Mouse (Mus musculus): ENCODE data around the gene Adarb1.

Adarb1 gene

GRCm38 (mm10) chr10:77435343-77435742 lies 17.3 kb upstream of the Adarb1 start:
- CTCF ChIA-PET = no interaction called here

- CTCF ChIA-PET = no interaction called here
Observed at GRCm38 (mm10) chr10:77434457-77435151, 16.5 kb upstream of the Adarb1 start.

DNA sequence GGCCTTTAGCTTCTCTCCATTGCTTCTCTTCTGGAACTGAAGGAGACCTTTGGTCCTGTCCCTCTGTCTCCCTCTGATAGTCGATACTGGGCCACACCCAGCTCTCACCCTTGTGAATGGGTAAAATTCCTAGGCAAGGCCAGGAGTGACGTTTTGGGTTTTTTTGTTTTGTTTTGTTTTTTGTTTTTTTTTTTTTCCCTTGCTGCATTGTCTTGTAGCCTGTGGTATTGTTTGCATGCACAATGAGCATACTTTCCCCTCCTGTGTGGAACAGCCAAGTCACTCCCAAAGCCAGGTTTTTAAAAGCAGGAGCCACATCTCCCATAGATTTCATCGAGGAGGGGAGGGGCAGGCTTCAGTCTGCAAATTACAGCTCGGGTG lies 16.0 kb upstream of the Adarb1 start:
- CTCF ChIA-PET = no interaction called here

GRCm38 (mm10) chr10:77430771-77431170 lies 12.7 kb upstream of the Adarb1 start:
- CTCF ChIA-PET = no interaction called here

DNA sequence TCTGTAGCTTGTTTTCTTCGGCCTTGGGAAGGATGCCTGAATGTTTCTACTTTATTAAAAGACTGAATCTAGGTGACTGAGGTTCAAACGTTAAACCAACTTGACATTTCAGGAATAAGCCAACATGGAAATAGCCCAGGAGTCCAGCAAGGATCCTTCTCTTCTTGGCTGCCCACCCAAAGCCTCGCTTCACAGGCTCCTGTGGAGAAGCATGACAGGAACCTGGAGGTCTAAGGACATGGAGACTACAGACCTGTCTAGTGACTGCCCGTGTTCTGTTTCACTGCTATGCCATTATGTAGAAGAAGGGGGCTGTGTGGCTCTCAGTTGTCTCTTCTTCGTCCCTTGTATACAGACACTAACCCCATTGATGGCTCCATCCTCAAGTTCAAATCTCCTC lies 11.9 kb upstream of the Adarb1 start:
- CTCF ChIA-PET = no interaction called here

DNA sequence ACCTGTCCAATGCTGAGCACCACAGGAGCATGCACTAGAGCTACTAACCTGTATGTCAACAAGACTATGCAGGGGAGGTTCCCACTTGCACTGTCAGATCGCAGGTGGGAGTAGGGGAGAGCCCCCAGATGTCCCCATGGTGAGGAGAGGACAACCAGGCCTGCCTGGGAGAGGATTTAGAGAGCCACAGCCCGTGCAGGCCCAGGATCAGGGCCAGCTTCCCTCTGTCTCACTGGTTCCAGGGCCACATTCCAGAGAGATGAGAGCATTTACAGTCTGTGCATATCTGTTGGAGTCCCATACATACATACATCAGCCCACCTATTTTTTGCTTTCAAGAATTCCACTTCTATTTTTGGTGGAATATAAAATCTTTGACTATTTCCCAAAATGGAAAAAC lies 9.5 kb upstream of the Adarb1 start:
- CTCF ChIA-PET = no interaction called here

- CTCF ChIA-PET = no interaction called here
Observed at GRCm38 (mm10) chr10:77420190-77420589, 2.1 kb upstream of the Adarb1 start.

- CTCF ChIA-PET = interaction anchor here (1.1 kb wide), 1 partner anchor 135 kb away, joined by 3 read pairs; no protein-coding TSS in a partner anchor
Observed at GRCm38 (mm10) chr10:77417240-77418102, 599 bp downstream of the Adarb1 start.

DNA sequence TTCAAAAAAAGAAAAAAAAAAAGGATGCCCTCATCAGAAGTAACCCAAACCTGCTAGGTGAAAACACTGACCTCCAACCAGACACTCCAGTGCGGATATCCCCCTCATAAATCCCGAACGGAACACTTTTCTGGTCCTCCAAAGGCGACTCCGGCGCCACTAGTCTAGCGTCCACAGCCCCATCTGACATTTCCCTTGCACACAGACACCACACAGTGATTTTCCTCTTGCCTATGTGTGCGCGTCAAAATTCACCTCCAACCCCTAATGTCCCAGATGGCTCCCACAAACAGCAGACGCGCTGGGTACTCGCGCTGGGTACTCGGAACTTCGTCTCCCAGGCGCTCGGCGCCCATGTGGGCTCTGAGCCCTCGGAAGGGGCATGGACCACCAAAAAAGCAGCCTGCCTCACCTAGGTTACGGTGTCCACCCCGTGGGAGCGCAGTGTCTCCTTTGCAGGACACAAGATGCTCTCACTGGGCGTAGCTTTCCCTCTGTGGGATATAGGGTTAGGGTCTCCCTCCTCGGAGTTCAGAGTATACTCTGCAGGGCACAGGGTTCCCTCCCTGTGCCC lies 1.3 kb downstream of the Adarb1 start:
- CTCF ChIA-PET = no interaction called here

DNA sequence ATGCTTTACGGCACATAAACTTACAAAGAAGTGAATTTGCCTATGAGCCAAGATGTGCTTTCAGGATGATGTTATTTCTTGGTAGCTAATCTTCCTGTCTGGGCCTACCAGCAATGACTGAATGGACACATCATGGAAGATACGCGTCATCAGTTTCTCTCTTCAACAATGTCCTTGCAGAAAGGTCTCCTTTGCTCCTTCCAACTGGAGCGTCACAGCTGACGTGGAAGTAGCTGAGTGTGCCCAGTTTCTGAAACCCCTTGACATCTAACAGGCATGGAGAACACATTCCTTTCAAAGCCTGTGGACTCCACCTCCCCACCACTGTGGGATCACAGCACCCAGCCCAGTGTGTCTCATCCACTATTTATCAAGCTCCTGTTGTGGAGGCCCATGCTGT lies 2.2 kb downstream of the Adarb1 start:
- CTCF ChIA-PET = no interaction called here

DNA sequence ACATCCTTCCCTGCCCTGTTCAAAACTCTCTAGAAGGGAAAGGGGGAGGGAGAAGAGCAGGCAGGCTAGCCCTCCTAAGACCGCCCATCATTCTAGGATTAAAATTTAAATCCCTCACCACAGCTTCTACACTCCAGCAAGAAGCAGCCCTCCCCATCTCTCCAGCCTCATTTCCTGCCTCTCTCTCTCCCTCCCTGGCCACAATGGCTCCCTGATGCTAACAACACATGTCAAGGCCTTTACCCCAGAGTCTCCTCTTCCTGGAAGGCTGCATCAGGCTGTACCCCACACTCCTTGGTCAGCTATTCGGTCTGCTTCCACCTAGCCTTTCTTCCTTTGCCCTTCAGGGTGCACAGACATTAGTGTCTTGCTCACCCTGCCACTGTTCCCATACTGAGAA lies 4.3 kb downstream of the Adarb1 start:
- CTCF ChIA-PET = no interaction called here

- CTCF ChIA-PET = no interaction called here
Observed at GRCm38 (mm10) chr10:77409154-77409553, 8.9 kb downstream of the Adarb1 start.

DNA sequence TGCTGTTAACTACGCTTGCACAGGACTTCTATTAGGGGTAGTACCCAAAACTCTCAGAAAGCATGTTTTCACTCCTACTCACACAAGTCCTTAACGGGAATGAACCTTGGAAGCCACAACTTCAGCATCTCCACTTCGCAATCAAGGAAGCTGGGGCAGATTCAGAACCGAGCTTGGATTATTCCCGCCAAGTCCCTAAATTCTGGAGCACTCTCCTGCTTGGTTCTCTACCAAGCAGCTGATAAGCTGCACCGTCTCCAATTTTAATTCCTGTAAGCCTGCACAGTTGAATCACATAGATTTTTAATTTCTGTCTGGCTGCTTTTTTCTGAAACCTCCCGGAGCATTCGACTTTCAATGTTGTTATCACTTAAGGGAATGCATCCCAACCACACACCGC lies 9.8 kb downstream of the Adarb1 start:
- CTCF ChIA-PET = no interaction called here

- CTCF ChIA-PET = no interaction called here
Observed at GRCm38 (mm10) chr10:77406486-77406885, 11.6 kb downstream of the Adarb1 start.

DNA sequence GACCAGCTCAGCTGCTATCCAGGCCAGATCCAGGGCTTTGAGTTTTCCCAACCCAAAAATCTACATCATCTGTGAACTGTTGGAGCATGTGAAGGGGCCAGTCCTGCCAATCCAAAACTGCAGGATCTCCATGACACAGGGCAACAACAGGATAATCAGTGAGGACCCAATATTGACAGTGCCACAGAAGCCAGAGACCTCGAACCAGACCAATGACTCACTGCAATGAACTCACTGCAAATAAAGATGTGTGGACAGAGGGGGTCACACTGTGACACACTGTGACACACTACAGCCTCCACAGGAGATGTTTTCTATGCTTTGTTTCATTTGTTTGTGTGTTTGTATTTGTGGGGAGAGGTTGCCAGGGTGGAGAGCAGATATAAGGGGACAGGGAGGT lies 15.6 kb downstream of the Adarb1 start:
- CTCF ChIA-PET = interaction anchor here (0.5 kb wide), 1 partner anchor 183 kb away, joined by 6 read pairs; no protein-coding TSS in a partner anchor

DNA sequence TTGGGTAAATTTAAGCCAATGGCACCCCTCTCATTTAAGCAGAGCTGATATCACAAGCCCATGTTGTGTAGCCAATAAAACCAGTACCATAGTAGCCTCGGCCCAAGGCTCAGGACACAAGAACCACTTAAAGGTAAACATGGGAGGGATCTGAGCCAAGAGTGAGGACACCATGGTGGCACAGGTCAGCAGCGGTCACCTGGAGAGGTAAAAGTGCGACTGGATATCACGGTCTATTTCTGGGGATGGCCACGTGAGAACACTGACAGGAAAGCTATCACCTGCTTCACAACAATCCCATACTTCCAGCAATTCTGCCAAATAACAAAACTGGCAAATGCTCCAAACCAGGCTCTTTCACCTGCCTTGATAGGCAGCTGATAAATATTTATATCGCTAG lies 17.0 kb downstream of the Adarb1 start:
- CTCF ChIA-PET = no interaction called here

DNA sequence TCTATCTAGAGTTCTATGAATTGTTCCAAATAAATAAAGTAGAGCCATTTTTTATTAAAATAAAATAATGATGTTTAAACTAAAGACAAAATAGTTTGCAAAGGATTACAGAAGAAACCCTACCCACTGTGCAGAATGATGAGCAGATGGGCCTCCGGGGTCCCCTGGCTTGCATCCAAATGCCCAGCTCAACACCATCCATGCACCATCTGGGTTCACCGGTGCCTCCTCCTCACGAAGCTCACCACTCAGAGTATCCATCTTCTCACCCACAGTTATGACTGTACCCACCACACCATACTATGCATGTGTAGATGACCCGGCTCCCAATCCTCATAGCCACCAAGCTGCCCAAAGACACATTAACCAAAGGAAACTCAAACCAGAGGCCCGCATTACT lies 18.1 kb downstream of the Adarb1 start:
- CTCF ChIA-PET = no interaction called here

GRCm38 (mm10) chr10:77398082-77398481 lies 20.0 kb downstream of the Adarb1 start:
- CTCF ChIA-PET = no interaction called here

DNA sequence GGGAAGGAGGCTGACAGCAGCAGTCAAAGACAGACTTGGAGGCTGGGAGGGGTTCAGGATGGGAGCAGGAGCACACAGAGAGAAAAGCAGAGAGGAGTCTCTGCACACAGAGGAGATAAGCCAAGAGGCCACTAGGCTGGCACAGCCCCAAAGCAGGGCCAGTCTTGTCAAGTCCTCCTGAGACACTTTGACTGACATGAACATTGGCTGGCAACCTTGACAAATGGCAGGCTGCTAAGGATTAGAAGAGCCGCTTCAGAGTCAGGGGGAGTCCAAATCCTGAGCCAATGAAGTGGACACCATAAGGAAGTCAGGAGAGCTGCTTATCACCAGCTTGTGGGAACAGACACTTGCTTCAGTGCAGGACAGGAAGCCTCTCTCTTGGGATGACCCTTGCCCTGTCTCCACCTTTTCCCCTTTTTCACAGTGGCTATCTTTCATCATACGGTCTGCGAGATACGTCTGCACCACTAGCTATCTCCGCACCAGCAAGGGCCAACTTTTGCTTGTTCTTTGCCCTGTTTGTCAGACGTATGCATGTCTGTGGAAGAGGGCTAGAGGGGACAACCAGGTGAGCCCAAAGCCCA lies 20.9 kb downstream of the Adarb1 start:
- CTCF ChIA-PET = no interaction called here

- CTCF ChIA-PET = no interaction called here
Observed at GRCm38 (mm10) chr10:77396015-77396414, 22.1 kb downstream of the Adarb1 start.

- CTCF ChIA-PET = no interaction called here
Observed at GRCm38 (mm10) chr10:77391072-77391471, 27.0 kb downstream of the Adarb1 start.

DNA sequence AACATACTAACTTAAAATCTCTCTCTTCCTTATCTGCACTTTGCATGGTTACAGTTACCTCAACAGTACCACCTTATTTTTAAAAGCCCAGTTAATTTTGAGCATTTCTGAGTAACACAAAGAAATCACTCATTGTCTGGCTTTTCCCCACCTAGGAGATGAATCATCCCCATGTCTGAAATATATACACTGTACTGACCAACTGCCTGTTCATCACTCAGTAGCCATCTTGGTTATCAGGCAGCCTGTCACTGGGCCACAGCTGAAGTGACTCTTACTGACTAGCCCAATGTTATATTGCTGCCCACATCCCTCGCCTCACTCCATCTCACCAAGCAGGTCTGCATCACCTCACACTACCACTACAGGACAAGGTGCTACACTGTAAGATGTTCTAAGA lies 30.5 kb downstream of the Adarb1 start:
- CTCF ChIA-PET = no interaction called here

DNA sequence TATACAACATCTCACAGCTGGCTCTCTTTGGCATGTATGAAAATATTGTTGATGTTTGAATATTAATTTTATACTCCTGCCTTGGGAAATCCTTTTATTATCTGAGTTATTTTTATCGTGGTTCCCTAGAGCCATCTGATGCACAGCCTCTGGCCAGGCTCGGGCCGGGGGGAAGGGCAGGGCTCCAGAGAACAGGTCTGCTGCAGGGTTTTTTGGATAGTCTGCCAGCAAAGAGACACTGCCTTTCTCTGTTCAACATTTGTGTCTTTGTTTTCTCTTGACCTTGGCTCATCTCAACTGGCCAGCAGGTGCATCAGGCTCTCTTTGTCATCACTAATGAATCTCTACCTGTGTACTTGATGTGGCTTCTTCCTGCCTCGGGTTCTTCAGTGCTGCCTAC lies 32.3 kb downstream of the Adarb1 start:
- CTCF ChIA-PET = no interaction called here
